Mouse (Mus musculus): ENCODE results near the gene Gse1.

- no peak for TF ChIP-seq GATA1 (IDR thresholded peaks at IDR 0.05; ENCODE audit: low read length)
- no peak for TF ChIP-seq TAL1 (IDR thresholded peaks at IDR 0.05; ENCODE audit: low read length)
Measured at GRCm38 (mm10) chr8:120324555-120324954, 96.3 kb downstream of the Gse1 start.
